9 mouse cellular contexts compared by ENCODE assay signal in the genomic region with DNA sequence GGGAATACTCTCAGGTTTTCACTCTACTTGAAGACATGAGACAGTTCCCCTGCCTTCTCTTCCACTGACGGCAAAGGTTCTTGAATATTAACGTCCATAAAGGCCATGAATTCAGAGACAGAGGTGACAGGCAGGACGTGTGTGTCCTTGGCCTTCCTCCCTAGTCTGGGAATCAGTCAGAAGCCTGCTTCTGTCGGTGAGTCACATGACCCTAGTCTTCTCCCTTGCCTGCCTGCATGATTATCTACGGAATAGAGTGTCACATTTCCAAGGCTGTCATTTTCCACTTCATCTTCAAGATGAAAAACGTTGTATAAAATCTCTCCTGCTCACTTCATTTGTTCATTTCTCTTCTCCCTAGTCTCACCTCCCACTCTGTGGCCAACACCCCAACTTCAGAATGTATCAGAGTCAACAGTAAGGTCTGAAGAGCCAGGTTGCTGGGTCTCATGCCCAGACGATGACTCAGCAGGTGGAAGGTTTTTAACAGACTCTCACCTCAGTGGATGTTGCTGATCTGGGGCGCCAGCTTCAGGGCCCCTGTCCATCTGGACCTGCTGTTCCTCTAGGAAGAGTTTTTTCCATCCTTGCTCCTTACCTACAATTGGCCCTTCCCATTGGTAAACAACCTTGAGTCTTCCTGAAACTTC. TPM values are rescaled to one million over a fixed set of nuclear protein-coding genes. Genes with fewer than 3 reads are reported as not detected.
A peak's percentile ranks its signal among the peaks of the same experiment; 100 is the strongest.
DNase-seq lines count a peak whose midpoint lies in the region; ATAC-seq and TF ChIP-seq lines count a peak whose summit lies in the region.
"Had no signal": no experiment of that assay in that cellular context is flagged by ENCODE, and none has a peak within 500 bp of the region (broad histone marks: within the 10 kb centered on the region; RNA-seq: fewer than 3 reads in every experiment).

No protein-coding gene starts in this region.

- no peaks in the 10 kb centered on the region for H3K27me3 ChIP-seq in heart, embryonic 13.5 days (replicated peaks)
- H3K27me3 ChIP-seq in intestine, embryonic 16.5 days (replicated peaks; ENCODE audit: control insufficient read depth, insufficient read depth, low read length) = no peaks in the 10 kb centered on the region

- no peak for ATAC-seq in heart, embryonic 13.5 days (ENCODE audit: extremely low read depth, insufficient number of reproducible peaks, low FRiP score, low TSS enrichment)
- ATAC-seq in intestine, embryonic 16.5 days = 0 out of 2 replicates have a peak, but pooled peaks have one; percentile 46

- WGBS in heart, embryonic 13.5 days = 27% methylated on average over 8 of the region's 8 CpGs
- WGBS in intestine, embryonic 16.5 days = 61% methylated on average over 8 of the region's 8 CpGs

- peak overlapping the region; percentile 67 for H3K27ac ChIP-seq in heart, embryonic 13.5 days (replicated peaks)
- H3K27ac ChIP-seq in ES-E14 (ENCODE audit: insufficient read depth, low read depth, low read length, poor library complexity, severe bottlenecking) = no peak overlapping the region
- no peak overlapping the region for H3K27ac ChIP-seq in intestine, embryonic 16.5 days (ENCODE audit: low read length)
- H3K27ac ChIP-seq: hindbrain, embryonic 14.5 days had no signal

- H3K4me3 ChIP-seq in heart, embryonic 13.5 days = no peak overlapping the region
- no peak overlapping the region for H3K4me3 ChIP-seq in ES-E14 (ENCODE audit: insufficient read depth in 1 of 2, low read depth in 1 of 2, low read length in 2 of 2, poor library complexity in 1 of 2, severe bottlenecking in 1 of 2)
- H3K4me3 ChIP-seq in intestine, embryonic 16.5 days (ENCODE audit: low read length) = no peak overlapping the region

- no peak for DNase-seq in heart, adult 8-10 months (ENCODE audit: low spot score)
- DNase-seq in ES-E14 (ENCODE audit: low read depth, low spot score) = no peak
- peak; percentile 46 to 62 for DNase-seq in cerebellum, adult 18-20 months
- DNase-seq in embryo, embryonic 10.5 days (ENCODE audit: low spot score) = no peak
- DNase-seq in ovary, postnatal 14 days (ENCODE audit: low spot score) = no peak
- DNase-seq: kidney, postnatal 14 days had no signal

- H3K9ac ChIP-seq in heart, embryonic 13.5 days = no peak overlapping the region
- H3K9ac ChIP-seq in ES-E14 (ENCODE audit: insufficient read depth, low read depth, low read length, poor library complexity, severe bottlenecking) = no peak overlapping the region
- H3K9ac ChIP-seq in intestine, embryonic 16.5 days (ENCODE audit: low read depth, low read length) = no peak overlapping the region
- H3K9ac ChIP-seq: hindbrain, embryonic 14.5 days had no signal

- no peak overlapping the region for H3K4me2 ChIP-seq in heart, embryonic 13.5 days
- H3K4me2 ChIP-seq in intestine, embryonic 16.5 days (ENCODE audit: low read depth, low read length) = no peak overlapping the region
- H3K4me2 ChIP-seq: hindbrain, embryonic 14.5 days had no signal

- H3K4me1 ChIP-seq in heart, embryonic 13.5 days = peaks cover 36% of the 10 kb centered on the region
- peaks cover 0 to 3% of the 10 kb centered on the region in 2 experiments; a peak in 2 of 4 replicates for H3K4me1 ChIP-seq in ES-E14 (ENCODE audit: control insufficient read depth in 2 of 2, insufficient read depth in 2 of 2, low read length in 2 of 2, poor library complexity in 1 of 2)
- no peaks in the 10 kb centered on the region for H3K4me1 ChIP-seq in intestine, embryonic 16.5 days (ENCODE audit: control insufficient read depth, insufficient read depth, low read length)

- in situ Hi-C loops in ES-E14 (cut with MboI; ENCODE audit: low sequenced_read_pairs in 2 of 2, unreplicated experiment in 2 of 2) = no loop called here

- H3K9me3 ChIP-seq in heart, embryonic 13.5 days = no peaks in the 10 kb centered on the region
- no peaks in the 10 kb centered on the region for H3K9me3 ChIP-seq in ES-E14 (ENCODE audit: control insufficient read depth, insufficient read depth, low read depth, low read length)
- no peaks in the 10 kb centered on the region for H3K9me3 ChIP-seq in intestine, embryonic 16.5 days (ENCODE audit: control insufficient read depth, low read length)

- H3K36me3 ChIP-seq in heart, embryonic 13.5 days = peaks cover 15% of the 10 kb centered on the region
- peaks cover 2% of the 10 kb centered on the region for H3K36me3 ChIP-seq in ES-E14 (ENCODE audit: control insufficient read depth, insufficient read depth, low read length, poor library complexity, severe bottlenecking)
- H3K36me3 ChIP-seq in intestine, embryonic 16.5 days (ENCODE audit: control insufficient read depth, insufficient read depth, low read length) = no peaks in the 10 kb centered on the region

TF ChIP-seq in ES-E14, 5 proteins besides CTCF, POLR2A, EP300 and RAD21:
- TF ChIP-seq HCFC1 (IDR thresholded peaks at IDR 0.05; ENCODE audit: borderline replicate concordance, insufficient read depth, low read length) (no peak), MAFK (IDR thresholded peaks at IDR 0.05; ENCODE audit: insufficient read depth, low read depth, low read length) (peak; percentile 72)

RNA-seq across cellular contexts. Expression of gene Dapp1, which starts 19.5 kb away (rescaled TPM):
- polyA plus RNA-seq in heart, embryonic 13.5 days (2015; fragmentation: Nextera tagmentation; extraction: Ambion mirVana) = 13.0 and 14.5 TPM in 2 replicates
- 1 to 10 TPM; 5.5 to 9.2 (median 6.6) TPM for total RNA-seq in heart, adult 8-10 months (2022)
- 6.8 and 11.5 TPM in 2 replicates for total RNA-seq in ES-E14 (2012; rRNA removed)
- polyA plus RNA-seq in intestine, embryonic 16.5 days (2015; fragmentation: Nextera tagmentation; extraction: Ambion mirVana) = 35.8 and 41.6 TPM in 2 replicates

RNA-seq across cellular contexts. Expression of gene Lamtor3, which starts 43.6 kb away (rescaled TPM):
- polyA plus RNA-seq in heart, embryonic 13.5 days (2015; fragmentation: Nextera tagmentation; extraction: Ambion mirVana) = 85.4 and 105 TPM in 2 replicates
- total RNA-seq in heart, adult 8-10 months (2022) = 100 to 1,000 TPM in 1 of 4 experiments, 10 to 100 TPM in 3; 87.5 to 104 (median 90.4) TPM
- 39.3 and 41.4 TPM in 2 replicates for total RNA-seq in ES-E14 (2012; rRNA removed)
- polyA plus RNA-seq in intestine, embryonic 16.5 days (2015; fragmentation: Nextera tagmentation; extraction: Ambion mirVana) = 160 and 162 TPM in 2 replicates

Comparison
In these comparisons a context has a peak if more than half of its experiments do, and no peak if none do; other contexts are left out.
1. DNase-seq: peak in cerebellum, adult 18-20 months (2 of 2); none in heart, adult 8-10 months (single experiment), ES-E14 (single experiment), embryo, embryonic 10.5 days (single experiment) and ovary, postnatal 14 days (single experiment).